Mouse (Mus musculus) gastrocnemius, adult 8-10 months (tissue): ENCODE data around the gene Bmp7. TPM values are rescaled to one million over a fixed set of nuclear protein-coding genes. Genes with fewer than 3 reads are reported as not detected.

ENCODE experiments used
- microRNA-seq: library from miRNA; unstranded; fragments of <30 nt; microRNA quantifications from one replicate; pipeline ENCODE4 v1.2.0, GENCODE M21; 2022
- total RNA-seq, 4 experiments: library from RNA; stranded (reverse); gene quantifications; 2 replicates each; pipeline ENCODE4 v1.2.4; 2022

Gene Bmp7
- total RNA-seq, 4 experiments from 2014 or later = 0.10 to 1.4 (median 0.25) TPM

Small RNAs within 50 kb of the gene (microRNA-seq; reads per million reads assigned to microRNA genes)
- not detected for gene Gm22773

Other genes with a start within 250 kb of the Bmp7 start
- gene Spo11, start 37.4 kb upstream of the Bmp7 start, total RNA-seq = not detected
- 10 to 100 TPM in 3 of 4 experiments, 1 to 10 TPM in 1; 8.5 to 11.1 (median 11.0) TPM for gene Rae1, start 59.8 kb upstream of the Bmp7 start, total RNA-seq
- gene Rbm38, start 80.2 kb upstream of the Bmp7 start, total RNA-seq = 100 to 1,000 TPM; 180 to 208 (median 192) TPM
- under 1 TPM in 2 of 4 experiments, not detected in 2; 0.18 to 0.34 TPM for gene Ctcfl, start 179.2 kb upstream of the Bmp7 start, total RNA-seq
- gene Pck1, start 212.7 kb upstream of the Bmp7 start, total RNA-seq = 10 to 100 TPM in 2 of 4 experiments, 1 to 10 TPM in 2; 1.9 to 22.6 (median 8.5) TPM